Mouse (Mus musculus) megakaryocyte, embryonic 14.5 days (primary cell): Measurements from ENCODE around the gene Agpat3.

Experiments
- FLI1 ChIP-seq: IDR thresholded peaks from 2 replicates; pipeline ENCODE4 v1.6.1; 2012; ENCODE audit warnings: low read length, inconsistent platforms, mixed read lengths
- GATA1 ChIP-seq: IDR thresholded peaks from 3 replicates; pipeline ENCODE4 v1.6.1; 2012; ENCODE audit warnings: mixed read lengths, low read length, inconsistent platforms, borderline replicate concordance

DNA sequence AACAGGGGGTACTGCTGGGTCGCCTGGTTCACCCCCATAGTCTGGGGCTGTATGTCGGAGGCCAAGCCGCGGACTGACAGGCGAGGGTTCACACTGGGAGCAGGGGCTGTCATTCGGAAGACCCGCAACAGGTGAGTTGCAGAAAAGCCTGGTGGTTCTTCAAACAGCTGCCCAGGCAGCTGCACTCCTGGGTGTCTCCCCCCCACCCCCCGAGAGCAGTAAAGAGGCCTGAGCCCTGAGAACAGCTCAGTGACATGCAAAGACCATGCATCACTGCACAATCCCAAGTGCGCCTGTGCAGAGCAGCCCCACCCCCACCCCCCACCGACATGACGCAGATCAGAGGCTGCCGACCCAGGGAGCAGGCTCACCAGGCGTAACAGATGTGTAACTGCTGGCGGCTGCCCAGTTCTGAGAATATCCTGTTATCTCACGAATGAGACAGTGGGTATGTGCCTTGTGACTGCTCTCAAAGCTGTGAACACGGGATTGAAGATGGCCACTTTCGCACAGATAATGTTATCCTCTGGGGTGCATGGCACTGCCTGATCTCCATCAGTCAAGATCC is 46.9 kb upstream of the Agpat3 start:
- TF ChIP-seq FLI1 (no peak), GATA1 (no peak)
